Mouse (Mus musculus) kidney, postnatal 10 days (tissue): ENCODE results near the gene Nat14.
"Not testable (repeated sequence)": the region's sequence is repeated elsewhere in the genome, so short reads cannot be mapped to it uniquely, and the experiment has no call there.

ENCODE experiments used
- DNase-seq: peaks from one replicate; pipeline ENCODE4 v3.0.0; 2021; ENCODE audit warnings: mixed read lengths

The Nat14 gene

DNA sequence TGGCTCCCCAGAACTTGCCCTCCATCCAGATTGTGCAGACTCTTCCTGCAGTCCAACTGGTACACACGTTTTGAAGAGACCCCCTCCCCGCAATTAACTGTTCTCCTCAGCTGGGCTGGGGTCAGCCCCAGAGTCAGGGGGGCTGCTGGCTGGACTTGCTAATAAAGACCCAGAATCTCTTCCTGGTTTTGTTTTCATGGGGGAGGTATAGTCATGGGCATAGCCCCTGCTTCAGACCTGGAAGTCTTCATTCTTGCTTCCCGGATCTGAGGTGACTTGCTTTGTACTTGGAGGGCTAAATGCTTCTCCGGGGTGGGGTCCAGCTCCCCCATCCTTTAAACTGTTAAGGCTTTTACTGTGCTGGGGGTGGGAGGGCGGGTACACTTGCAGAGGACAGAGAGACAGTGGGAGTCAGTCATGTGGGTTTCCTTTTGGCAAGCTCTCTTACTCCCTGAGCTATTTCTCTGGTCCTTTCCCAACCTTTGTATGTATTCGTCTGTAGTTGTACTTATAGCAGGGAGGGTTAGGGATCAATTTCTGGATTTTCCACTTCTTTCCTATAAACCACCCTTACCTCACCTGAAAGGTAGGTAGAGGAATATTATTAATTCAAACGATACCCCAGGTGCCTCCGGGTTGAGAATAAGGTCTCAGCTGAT, at the start of gene Nat14:
TSS of gene Nat14 (plus strand) at position 205 of the 659 bp plus-strand sequence.
- no peak for DNase-seq

GRCm38 (mm10) chr7:4876753-4877221, 45.0 kb upstream of the Nat14 start, which contains the start of gene Isoc2a:
Gene Isoc2a, plus strand, starts transcription at chr7:4877153.
- DNase-seq: peak; percentile 92

GRCm38 (mm10) chr7:4877226-4877625, 44.6 kb upstream of the Nat14 start:
- no peak for DNase-seq

DNA sequence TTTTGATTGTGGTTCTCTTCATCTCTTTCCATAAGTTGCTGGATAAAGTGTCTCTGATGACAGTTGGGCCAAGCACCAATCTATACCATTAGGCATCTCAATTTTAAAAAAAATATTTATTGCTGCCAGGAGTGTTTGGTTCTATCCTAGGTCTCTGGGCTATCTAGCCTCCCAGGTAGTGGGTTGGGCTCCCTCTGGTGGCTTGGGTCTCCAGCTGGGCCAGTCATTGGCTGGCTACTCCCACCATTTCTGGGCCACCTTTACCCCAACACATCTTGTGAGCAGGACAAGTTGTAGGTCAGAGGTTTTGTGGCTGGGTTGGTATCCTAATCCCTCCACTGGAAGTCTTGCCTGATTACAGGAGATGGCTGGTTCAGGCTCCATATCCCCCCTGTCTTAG, 43.6 kb upstream of the Nat14 start:
- peak; percentile 46 for DNase-seq

- DNase-seq: not testable (repeated sequence)
These were observed 42.8 kb upstream of the Nat14 start for GRCm38 (mm10) chr7:4879036-4879435.

DNA sequence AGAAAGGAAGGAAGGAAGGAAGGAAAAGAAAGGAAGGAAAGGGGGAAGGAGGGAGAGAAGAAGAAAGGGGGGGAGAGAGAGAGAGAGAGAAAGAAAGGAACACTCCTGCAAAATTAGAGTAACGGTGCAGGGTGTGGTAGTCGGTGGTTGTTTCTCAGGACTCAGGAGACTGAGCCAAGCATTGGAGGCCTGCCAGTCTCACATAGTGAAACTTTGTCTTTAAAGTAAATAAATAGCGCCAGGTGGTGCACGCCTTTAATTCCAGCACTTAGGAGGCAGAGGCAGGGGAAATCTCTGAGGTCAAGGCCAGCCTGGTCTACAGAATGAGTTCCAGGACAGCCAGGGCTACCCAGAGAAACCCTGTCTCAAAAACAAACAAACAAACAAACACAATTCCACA, 35.1 kb upstream of the Nat14 start:
- no peak for DNase-seq

DNA sequence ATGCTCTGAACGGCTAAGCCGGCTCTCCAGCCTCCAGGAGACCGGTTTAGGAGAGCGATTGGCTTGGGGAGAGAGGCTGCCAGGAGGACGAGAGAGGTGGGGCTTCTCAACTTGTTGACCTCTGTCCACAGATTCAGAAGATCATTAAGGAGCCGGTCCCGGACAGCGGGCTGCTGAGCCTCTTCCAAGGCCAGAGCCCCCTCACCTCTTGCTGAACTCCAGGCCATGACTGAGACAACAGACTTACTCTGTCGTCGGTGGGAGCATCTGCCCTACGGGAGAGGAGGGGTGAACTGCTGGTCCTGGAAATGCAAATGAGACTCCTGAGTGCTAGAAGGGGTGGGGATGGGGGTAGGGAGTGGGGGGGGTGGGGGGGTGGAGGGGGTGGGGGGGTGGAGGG, 26.6 kb upstream of the Nat14 start:
- DNase-seq: no peak

DNA sequence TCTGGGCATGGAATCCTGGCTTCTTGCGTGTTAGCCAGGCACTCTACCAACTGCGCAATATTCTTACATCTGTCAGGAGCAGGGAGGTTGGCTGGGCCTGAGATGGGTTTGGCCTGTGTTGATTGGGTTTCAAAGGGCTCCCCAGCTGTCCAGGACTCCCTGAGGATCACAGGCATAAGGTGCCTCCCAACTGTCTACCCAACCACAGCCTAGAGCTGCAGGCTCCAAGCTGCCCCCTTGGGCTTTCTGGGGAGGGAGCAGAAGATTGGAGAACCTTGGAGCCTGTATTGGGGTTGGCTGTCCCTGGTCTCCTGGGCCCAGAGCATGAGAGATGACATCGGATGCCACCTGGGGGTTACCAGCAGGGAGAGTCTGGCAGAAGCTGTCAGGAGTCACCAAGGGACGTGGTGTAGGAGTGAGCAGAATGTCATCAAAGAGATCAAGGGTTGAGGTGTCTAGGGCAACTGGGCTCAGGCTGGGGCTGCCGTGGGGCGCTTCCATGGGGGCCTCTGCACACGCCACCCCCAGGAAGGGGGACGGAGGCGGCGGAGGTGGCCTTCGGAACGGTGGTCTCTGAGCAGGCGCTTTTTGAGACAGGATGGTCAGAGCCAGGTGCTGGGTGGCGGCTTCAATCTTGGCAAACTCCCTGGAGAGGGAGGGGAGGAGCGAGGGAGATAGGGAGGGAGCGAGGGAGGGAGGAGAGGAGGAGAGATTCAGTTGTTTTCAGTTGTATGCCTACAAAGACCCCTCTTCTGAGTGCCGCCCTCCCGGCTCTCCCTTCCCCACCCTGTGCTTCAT, 22.8 kb upstream of the Nat14 start:
- DNase-seq: no peak

- peak; percentile 48 for DNase-seq
These were observed 21.9 kb upstream of the Nat14 start for GRCm38 (mm10) chr7:4899649-4900522.

DNA sequence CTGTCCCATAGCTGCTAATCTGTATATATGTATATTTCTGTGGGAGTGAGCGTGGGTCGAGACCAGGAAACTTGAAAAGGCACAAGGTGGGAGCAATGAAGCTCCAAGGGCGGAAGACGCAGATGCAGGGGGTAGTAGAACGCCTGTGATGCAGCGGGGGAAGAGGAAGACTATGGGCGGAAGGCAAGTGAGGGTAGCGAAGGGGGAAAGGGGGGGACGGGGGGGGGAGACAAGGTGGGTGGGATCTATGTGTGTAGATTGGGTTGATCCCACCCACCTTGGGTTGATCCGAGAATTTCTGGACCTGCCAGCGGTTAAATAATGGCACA, 21.3 kb upstream of the Nat14 start:
- DNase-seq: no peak

DNA sequence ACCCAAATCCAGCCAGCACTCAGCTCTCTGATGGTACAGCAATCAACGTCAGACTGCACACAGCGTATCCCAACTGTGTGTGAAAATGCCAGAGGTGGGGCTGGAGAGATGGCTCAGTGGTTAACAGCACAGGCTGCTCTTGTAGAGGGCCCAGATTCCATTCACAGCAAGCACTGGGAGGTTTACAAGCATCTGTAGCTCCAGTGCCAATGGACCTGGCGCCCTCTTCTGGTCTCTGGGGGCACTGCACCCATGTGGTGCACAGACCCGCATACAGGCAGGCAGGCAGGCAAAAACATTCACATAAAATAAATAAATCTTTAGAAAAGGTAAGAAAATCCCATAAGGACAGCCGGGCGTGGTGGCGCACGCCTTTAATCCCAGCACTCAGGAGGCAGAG, 20.7 kb upstream of the Nat14 start:
- peak; percentile 54 for DNase-seq

GRCm38 (mm10) chr7:4902404-4902803, 19.4 kb upstream of the Nat14 start:
- no peak for DNase-seq

DNA sequence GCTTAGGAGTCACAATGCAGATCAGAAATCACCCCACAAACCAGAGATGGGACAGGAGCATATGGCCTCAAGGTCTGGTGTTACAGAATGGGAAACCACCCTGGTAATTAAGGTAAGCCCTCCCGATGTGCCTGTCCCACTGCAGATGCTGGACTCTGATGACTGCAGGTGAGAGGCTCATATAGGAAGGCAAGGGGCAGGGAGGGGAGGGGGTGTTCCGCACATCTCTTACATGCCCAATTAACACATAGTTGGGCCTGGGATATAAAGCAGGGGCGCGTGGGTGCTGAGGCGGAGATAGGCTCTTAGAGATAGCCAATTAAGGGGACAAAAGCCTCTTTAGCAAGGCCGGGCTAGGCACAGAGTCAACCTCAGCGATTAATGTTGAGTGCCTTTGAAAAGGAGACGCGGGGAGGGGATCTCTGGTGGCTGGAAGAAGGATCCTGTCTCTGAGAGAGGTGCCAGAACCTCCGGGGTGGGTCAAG, 15.3 kb upstream of the Nat14 start, which contains the start of gene Gm36210:
TSS of gene Gm36210 (minus strand) at position 51 of the 485 bp plus-strand sequence.
- DNase-seq: no peak

DNA sequence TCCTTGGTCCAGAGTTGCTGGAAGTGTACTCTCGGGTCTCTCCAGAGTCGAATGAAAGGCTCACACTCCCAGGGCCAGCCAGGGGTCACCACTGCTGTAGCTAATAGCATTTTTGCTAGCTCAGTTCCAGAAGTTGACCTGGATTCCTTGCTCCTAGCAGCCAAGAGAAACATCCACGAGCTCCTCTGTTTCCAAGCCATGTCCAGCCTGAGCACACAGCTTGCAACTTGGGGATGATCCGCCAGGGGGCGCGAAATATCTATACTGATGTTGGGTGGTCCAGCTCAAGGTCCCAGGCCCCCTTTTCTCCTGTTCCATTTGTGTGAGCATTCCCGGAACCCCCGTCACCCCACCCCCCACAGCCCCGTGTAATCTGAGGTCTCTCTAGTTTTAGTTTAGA, 10.3 kb upstream of the Nat14 start:
- DNase-seq: peak; percentile 86

DNA sequence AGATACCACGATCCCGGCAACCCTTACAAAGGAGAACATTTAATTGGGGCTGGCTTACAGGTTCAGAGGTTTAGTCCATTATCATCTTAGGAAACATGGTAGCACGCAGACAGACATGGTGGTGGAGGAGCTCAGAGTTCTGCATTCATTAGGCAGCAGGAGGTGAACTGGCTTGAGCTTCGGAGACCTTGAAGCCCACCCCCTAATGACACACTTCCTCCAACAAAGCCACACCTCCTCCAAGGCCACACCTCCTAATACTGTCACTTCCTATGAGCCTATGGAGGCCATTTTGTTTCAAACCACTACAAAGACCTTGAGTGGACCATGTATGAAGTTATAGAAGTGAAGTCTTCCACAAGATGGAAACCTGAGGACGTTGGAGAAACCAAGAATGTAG, 9.6 kb upstream of the Nat14 start:
- DNase-seq: no peak

DNA sequence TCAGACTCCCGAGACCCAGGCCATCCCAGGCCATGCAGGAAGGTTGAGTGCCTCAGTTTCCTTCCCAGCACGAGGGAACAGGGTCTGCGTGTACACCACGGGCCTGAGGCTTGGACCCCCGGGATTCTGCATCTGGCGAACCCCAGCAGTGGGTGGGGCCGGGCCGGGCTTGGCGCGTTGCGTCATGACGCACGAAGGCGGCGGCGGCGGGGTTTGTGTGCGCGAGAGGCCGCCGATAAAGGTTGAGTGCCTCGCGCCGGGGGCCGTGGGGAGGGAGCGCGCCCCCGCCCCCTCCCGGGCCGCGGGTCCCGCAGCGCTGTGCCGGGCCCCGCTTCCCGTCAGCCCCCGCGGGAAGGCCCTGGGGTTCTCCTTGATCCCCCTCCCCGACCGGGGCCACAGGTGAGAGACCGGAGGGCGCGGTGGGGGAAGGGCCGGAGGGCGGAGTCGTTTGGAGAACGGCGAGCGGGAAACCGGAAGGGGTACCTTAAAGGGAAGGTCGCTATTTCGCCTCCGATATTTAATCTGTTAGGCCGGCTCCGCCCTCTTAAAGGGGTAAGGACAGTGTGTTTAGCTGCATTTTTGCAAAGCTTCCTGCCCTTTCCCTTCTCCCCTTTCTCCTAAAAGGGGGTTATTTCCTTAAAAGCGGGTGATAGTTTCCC, 6.7 kb upstream of the Nat14 start, which contains the start of gene Zfp628:
TSS of gene Zfp628 (plus strand) at position 211 of the 659 bp plus-strand sequence.
- peak; percentile 97 for DNase-seq

- DNase-seq: peak; percentile 44
These were observed 6.0 kb upstream of the Nat14 start for GRCm38 (mm10) chr7:4915669-4916416.

DNA sequence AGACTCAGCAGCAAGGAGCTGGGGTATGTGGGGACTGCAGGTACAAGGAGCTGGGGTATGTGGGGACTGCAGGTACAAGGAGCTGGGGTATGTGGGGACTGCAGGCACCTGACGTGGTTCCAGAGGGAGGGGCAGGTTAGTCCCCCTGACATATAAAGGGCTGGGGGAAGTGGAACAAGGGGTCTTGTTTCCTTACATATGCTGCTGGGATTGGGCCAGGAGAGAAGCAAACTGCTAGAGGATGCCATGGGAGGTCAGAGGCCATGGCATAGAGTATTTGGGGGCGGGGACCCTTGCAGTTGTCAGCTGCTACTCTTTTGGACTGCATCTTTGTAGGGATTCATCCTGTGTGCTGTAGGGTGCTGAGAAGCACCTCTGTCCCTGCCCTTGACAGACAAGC, 4.3 kb upstream of the Nat14 start:
- no peak for DNase-seq

DNA sequence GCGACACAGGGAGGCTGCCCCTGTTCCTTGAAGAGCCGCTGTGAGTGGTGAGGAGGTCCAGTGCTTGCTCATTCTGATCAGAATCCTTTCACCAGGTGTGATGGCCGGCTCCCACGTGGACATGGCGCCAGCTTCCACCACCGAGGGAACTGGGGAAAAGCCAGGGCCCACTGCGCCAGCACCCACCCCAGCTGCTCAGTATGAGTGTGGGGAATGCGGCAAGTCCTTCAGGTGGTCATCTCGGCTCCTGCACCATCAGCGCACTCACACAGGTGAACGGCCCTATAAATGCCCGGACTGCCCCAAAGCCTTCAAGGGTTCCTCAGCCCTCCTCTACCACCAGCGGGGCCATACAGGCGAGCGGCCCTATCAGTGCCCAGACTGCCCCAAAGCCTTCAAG, 3.1 kb upstream of the Nat14 start:
- DNase-seq: no peak

DNA sequence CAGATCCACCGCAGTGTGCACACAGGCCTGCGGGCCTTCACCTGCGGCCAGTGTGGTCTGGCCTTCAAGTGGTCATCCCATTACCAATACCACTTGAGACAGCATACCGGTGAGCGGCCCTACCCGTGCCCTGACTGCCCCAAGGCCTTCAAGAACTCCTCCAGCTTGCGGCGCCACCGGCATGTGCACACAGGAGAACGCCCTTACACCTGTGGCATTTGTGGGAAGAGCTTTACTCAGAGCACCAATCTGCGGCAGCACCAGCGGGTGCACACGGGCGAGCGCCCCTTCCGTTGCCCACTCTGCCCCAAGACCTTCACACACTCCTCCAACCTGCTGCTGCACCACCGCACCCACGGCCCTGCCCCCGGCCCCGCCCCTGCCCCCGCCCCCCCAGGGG, 2.7 kb upstream of the Nat14 start:
- no peak for DNase-seq

DNA sequence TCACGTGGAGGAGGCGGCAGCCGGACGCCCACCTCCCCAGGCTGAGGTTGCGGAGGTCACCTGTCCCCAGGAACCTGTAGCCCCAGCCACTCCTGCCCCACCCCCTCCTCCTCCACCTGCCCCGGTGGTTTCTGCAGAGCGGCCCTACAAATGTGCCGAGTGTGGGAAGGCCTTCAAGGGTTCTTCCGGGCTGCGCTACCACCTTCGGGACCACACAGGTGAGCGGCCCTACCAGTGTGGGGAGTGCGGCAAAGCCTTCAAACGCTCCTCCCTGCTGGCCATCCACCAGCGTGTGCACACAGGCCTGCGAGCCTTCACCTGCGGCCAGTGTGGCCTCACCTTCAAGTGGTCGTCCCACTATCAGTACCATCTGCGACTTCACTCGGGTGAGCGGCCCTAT, 1.9 kb upstream of the Nat14 start:
- no peak for DNase-seq

DNA sequence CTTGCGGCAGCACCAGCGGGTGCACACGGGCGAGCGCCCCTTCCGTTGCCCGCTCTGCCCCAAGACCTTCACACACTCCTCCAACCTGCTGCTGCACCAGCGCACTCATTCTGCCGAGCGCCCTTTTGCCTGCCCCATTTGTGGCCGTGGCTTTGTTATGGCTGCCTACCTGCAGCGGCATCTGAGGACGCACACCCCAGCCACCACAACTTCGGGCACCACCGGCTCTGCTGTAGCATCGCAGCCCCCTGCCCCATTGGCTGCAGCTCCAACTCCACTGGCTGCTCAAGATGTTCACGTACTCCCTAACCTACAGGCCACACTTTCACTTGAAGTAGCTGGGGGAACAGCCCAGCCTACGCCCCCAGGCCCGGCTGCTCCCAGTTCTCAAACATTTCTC, 1.3 kb upstream of the Nat14 start:
- DNase-seq: no peak
